Mouse (Mus musculus) lung, embryonic 15.5 days (tissue): ENCODE data around the gene Chd6. TPM values are rescaled to one million over a fixed set of nuclear protein-coding genes. Genes with fewer than 3 reads are reported as not detected.

ENCODE experiments used
- ATAC-seq: fragments of 200-750 bp; cut with Nextera tagmentation; 2 replicates; pipeline ENCODE4 v1.8.0; 2017; ENCODE audit warnings: moderate number of reproducible peaks, borderline replicate concordance; ENCODE audit not compliant: low FRiP score, low TSS enrichment; ENCODE audit errors: extremely low read depth
- H3K27ac ChIP-seq: fragments of 300-500 bp; sonication (generic); 2 replicates; pipeline ENCODE4 v1.5.1; 2015; ENCODE audit warnings: moderate library complexity, mild to moderate bottlenecking, inconsistent platforms
- H3K27me3 ChIP-seq: fragments of 300-500 bp; sonication (generic); 2 replicates; pipeline ENCODE4 v1.6.1; 2015; ENCODE audit warnings: inconsistent platforms
- H3K36me3 ChIP-seq: fragments of 300-500 bp; sonication (generic); 2 replicates; pipeline ENCODE4 v1.6.1; 2015; ENCODE audit warnings: inconsistent platforms
- H3K4me1 ChIP-seq: fragments of 300-500 bp; sonication (generic); 2 replicates; pipeline ENCODE4 v1.6.1; 2015; ENCODE audit warnings: inconsistent platforms
- H3K4me2 ChIP-seq: fragments of 300-500 bp; sonication (generic); 2 replicates; pipeline ENCODE4 v1.6.1; 2015; ENCODE audit warnings: inconsistent platforms, mild to moderate bottlenecking, moderate library complexity
- H3K4me3 ChIP-seq: fragments of 300-500 bp; sonication (generic); 2 replicates; pipeline ENCODE4 v1.5.1; 2015; ENCODE audit warnings: mild to moderate bottlenecking, inconsistent platforms
- H3K9ac ChIP-seq: fragments of 300-500 bp; sonication (generic); 2 replicates; pipeline ENCODE4 v1.6.1; 2015; ENCODE audit warnings: inconsistent platforms
- H3K9me3 ChIP-seq: fragments of 300-500 bp; sonication (generic); 2 replicates; pipeline ENCODE4 v1.6.1; 2016; ENCODE audit warnings: inconsistent platforms
- WGBS: fragments of 180-500 bp; shearing (Covaris S2); methylation state at CpG from one replicate; pipeline ENCODE4 v1.1.7; 2015; 5-methylcytosine and 5-hydroxymethylcytosine counted together
- polyA plus RNA-seq: library from polyadenylated mRNA; unstranded; fragments of >200 nt; fragmentation: Nextera tagmentation; extraction: Ambion mirVana; gene quantifications from 2 replicates; pipeline ENCODE4 v1.2.1, GENCODE M21; 2015

Gene Chd6
- polyA plus RNA-seq, 1 experiment from 2014 or later, result 32.8 TPM

DNA sequence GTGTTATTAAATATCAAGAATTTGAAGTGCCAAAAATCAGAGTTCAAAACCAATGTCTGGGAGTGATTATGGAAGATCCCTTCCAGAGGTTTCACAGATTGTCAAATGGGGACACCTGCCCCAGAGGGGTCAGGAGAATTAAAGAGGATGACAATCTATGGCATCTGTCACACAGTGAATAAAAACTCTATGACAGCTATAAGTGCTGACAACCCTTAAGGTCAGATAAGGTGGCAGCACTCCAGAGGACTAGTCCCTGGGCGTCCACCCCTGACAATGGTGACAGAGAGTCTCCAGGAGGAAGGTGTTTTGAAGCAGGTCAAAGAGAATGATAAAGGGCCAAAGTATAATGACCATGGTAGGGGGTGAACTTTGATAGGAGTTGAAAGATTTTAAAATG is 44.0 kb downstream of the Chd6 start:
- 44% methylated on average over 1 of the region's 1 CpGs for WGBS
- H3K4me3 ChIP-seq, result no peak overlapping the region
- H3K4me2 ChIP-seq, result no peak overlapping the region
- 0 out of 2 replicates have a peak, but pooled peaks cover 4% of the 10 kb centered on the region for H3K4me1 ChIP-seq
- no peaks in the 10 kb centered on the region for H3K27me3 ChIP-seq
- H3K9me3 ChIP-seq, result no peaks in the 10 kb centered on the region
- H3K9ac ChIP-seq, result no peak overlapping the region
- no peak overlapping the region for H3K27ac ChIP-seq
- H3K36me3 ChIP-seq, result peaks cover 4% of the 10 kb centered on the region; the same call in 1 of the 2 replicates
- no peak for ATAC-seq

GRCm38 (mm10) chr2:161058841-161059240 is 50.0 kb downstream of the Chd6 start:
- no peak for ATAC-seq
- 83% methylated on average over 4 of the region's 4 CpGs for WGBS
- H3K4me1 ChIP-seq, result no peaks in the 10 kb centered on the region
- no peaks in the 10 kb centered on the region for H3K27me3 ChIP-seq
- no peak overlapping the region for H3K9ac ChIP-seq
- H3K4me2 ChIP-seq, result no peak overlapping the region
- no peak overlapping the region for H3K4me3 ChIP-seq
- H3K27ac ChIP-seq, result no peak overlapping the region
- no peaks in the 10 kb centered on the region for H3K36me3 ChIP-seq
- H3K9me3 ChIP-seq, result no peaks in the 10 kb centered on the region

DNA sequence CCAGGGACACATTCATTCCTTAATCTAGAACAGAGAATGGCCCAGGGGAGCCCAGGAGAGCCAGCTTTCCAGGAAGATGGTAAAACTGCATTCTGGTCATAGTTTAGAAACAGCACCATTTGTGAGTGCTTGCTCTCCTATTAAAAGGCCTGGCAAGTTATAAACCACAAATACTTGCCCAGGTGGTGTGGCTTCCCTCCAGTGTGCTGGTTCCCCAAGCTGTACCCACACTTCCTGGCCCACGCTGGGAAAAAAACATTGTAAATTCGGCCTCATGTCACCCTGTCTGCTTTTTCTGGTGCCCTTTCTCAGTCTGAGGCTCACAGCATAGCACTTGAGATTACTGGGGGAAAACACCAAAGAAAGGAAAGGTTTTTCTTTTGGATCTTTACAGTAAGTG is 55.1 kb downstream of the Chd6 start:
- no peak overlapping the region for H3K4me2 ChIP-seq
- H3K27me3 ChIP-seq, result no peaks in the 10 kb centered on the region
- WGBS, result 83% methylated on average over 2 of the region's 2 CpGs
- H3K4me1 ChIP-seq, result peaks cover 1% of the 10 kb centered on the region; the same call in 1 of the 2 replicates
- peaks cover 14% of the 10 kb centered on the region for H3K36me3 ChIP-seq
- H3K9me3 ChIP-seq, result no peaks in the 10 kb centered on the region
- H3K9ac ChIP-seq, result no peak overlapping the region
- no peak overlapping the region for H3K4me3 ChIP-seq
- no peak for ATAC-seq
- no peak overlapping the region for H3K27ac ChIP-seq

- H3K27me3 ChIP-seq, result no peaks in the 10 kb centered on the region
- no peak overlapping the region for H3K9ac ChIP-seq
- H3K4me1 ChIP-seq, result peaks cover 4% of the 10 kb centered on the region; the same call in 1 of the 2 replicates
- WGBS, result 93% methylated on average over 5 of the region's 5 CpGs
- no peak overlapping the region for H3K27ac ChIP-seq
- no peak for ATAC-seq
- peaks cover 14% of the 10 kb centered on the region for H3K36me3 ChIP-seq
- no peak overlapping the region for H3K4me3 ChIP-seq
- no peak overlapping the region for H3K4me2 ChIP-seq
- H3K9me3 ChIP-seq, result no peaks in the 10 kb centered on the region
These were observed 56.7 kb downstream of the Chd6 start for GRCm38 (mm10) chr2:161052175-161052574.

GRCm38 (mm10) chr2:161049426-161049825 is 59.4 kb downstream of the Chd6 start:
- no peak overlapping the region for H3K27ac ChIP-seq
- H3K27me3 ChIP-seq, result no peaks in the 10 kb centered on the region
- H3K4me3 ChIP-seq, result no peak overlapping the region
- 55% methylated on average over 6 of the region's 6 CpGs for WGBS
- ATAC-seq, result no peak
- peaks cover 4% of the 10 kb centered on the region; the same call in 1 of the 2 replicates for H3K4me1 ChIP-seq
- no peak overlapping the region for H3K4me2 ChIP-seq
- no peaks in the 10 kb centered on the region for H3K9me3 ChIP-seq
- H3K9ac ChIP-seq, result no peak overlapping the region
- H3K36me3 ChIP-seq, result peaks cover 23% of the 10 kb centered on the region

- Histone ChIP-seq H3K27me3 (no peaks in the 10 kb centered on the region), H3K9me3 (no peaks in the 10 kb centered on the region), H3K9ac (no peak overlapping the region), H3K27ac (no peak overlapping the region), H3K36me3 (peaks cover 30% of the 10 kb centered on the region), H3K4me1 (peaks cover 5% of the 10 kb centered on the region; the same call in 1 of the 2 replicates), H3K4me2 (no peak overlapping the region), H3K4me3 (no peak overlapping the region)
- 84% methylated on average over 8 of the region's 8 CpGs for WGBS
- ATAC-seq, result no peak
These were observed 64.2 kb downstream of the Chd6 start for GRCm38 (mm10) chr2:161044492-161045201.

GRCm38 (mm10) chr2:161042874-161043273 is 66.0 kb downstream of the Chd6 start:
- Histone ChIP-seq H3K27ac (no peak overlapping the region), H3K36me3 (peaks cover 48% of the 10 kb centered on the region), H3K9ac (no peak overlapping the region), H3K4me3 (no peak overlapping the region), H3K4me2 (no peak overlapping the region), H3K4me1 (peaks cover 4% of the 10 kb centered on the region; the same call in 1 of the 2 replicates), H3K27me3 (no peaks in the 10 kb centered on the region), H3K9me3 (no peaks in the 10 kb centered on the region)
- 59% methylated on average over 3 of the region's 3 CpGs for WGBS
- no peak for ATAC-seq

DNA sequence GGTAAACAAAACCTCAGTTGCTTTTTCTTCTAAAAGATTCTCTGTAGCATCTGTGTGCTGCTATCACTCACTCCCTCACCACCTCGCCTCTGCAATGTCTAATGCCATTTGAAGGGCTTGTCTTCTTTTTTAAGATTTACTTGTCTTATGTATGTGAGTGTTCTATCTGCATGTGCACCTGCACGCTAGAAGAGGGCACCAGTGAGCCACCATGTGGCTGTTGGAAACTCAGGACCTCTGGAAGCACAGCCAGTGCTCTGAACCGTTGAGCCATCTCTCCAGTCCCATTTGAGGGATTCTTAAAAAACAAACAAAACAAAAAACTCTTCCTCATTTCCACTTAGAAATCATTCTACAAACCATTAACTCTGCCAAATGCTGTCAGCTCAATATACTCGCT is 68.1 kb downstream of the Chd6 start:
- peaks cover 14% of the 10 kb centered on the region for H3K4me1 ChIP-seq
- no peak overlapping the region for H3K27ac ChIP-seq
- no peak overlapping the region for H3K4me2 ChIP-seq
- WGBS, result 76% methylated on average over 4 of the region's 4 CpGs
- no peaks in the 10 kb centered on the region for H3K27me3 ChIP-seq
- no peak overlapping the region for H3K4me3 ChIP-seq
- H3K9me3 ChIP-seq, result no peaks in the 10 kb centered on the region
- no peak overlapping the region for H3K9ac ChIP-seq
- ATAC-seq, result no peak
- H3K36me3 ChIP-seq, result peaks cover 56% of the 10 kb centered on the region

GRCm38 (mm10) chr2:161037766-161038165 is 71.1 kb downstream of the Chd6 start:
- H3K9ac ChIP-seq, result no peak overlapping the region
- peak; percentile 97 for ATAC-seq
- H3K36me3 ChIP-seq, result peaks cover 51% of the 10 kb centered on the region
- 46% methylated on average over 3 of the region's 3 CpGs for WGBS
- no peak overlapping the region for H3K4me2 ChIP-seq
- H3K4me3 ChIP-seq, result no peak overlapping the region
- peak overlapping the region; percentile 86 for H3K27ac ChIP-seq
- H3K27me3 ChIP-seq, result no peaks in the 10 kb centered on the region
- no peaks in the 10 kb centered on the region for H3K9me3 ChIP-seq
- peaks cover 19% of the 10 kb centered on the region for H3K4me1 ChIP-seq

DNA sequence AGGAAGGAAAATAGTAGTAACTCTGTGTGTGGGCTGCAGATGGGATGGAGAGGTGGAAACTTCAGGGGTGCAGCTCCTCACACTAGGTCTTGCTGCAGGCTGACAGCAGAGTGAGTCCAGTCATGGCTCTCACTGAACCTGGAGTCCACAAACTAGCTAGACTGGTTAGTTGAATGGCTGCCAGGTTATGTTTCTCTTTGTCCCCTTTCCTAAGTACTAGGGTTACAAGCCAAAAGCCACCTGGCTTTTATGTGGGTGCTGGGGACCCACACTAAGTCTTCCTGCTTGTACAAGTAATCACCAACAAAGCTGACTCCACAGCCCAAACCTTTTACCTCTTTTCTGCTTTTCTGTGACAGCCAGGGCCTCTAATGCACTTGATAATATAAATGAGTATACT is 75.7 kb downstream of the Chd6 start:
- H3K9me3 ChIP-seq, result no peaks in the 10 kb centered on the region
- no peaks in the 10 kb centered on the region for H3K27me3 ChIP-seq
- H3K4me2 ChIP-seq, result no peak overlapping the region
- no peak for ATAC-seq
- H3K9ac ChIP-seq, result no peak overlapping the region
- no peak overlapping the region for H3K4me3 ChIP-seq
- peaks cover 41% of the 10 kb centered on the region for H3K36me3 ChIP-seq
- H3K4me1 ChIP-seq, result peaks cover 18% of the 10 kb centered on the region
- H3K27ac ChIP-seq, result no peak overlapping the region

DNA sequence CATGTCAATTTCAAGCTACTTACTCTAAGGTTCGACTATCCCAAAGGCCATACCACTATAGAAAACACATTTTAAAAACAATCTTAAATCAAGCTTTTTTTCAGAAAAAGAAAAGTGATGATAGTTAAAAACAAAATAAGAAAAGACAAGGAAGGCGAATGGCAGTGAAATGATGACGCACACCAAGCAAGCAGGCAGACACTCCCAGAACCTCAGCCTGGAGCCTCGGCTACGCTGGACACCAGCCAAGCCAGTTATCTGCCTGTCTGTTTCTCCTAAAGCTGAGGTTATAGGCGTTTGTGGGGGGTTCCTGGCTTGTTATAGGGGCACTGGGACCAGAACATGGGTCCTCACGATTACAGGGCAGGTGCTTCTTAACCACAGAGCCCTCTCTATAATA is 76.5 kb downstream of the Chd6 start:
- WGBS, result 63% methylated on average over 7 of the region's 7 CpGs
- H3K27me3 ChIP-seq, result no peaks in the 10 kb centered on the region
- ATAC-seq, result no peak
- H3K36me3 ChIP-seq, result peaks cover 40% of the 10 kb centered on the region
- no peak overlapping the region for H3K4me3 ChIP-seq
- no peak overlapping the region for H3K27ac ChIP-seq
- H3K4me1 ChIP-seq, result peaks cover 17% of the 10 kb centered on the region
- no peaks in the 10 kb centered on the region for H3K9me3 ChIP-seq
- H3K4me2 ChIP-seq, result no peak overlapping the region
- no peak overlapping the region for H3K9ac ChIP-seq

- Histone ChIP-seq H3K9me3 (no peaks in the 10 kb centered on the region), H3K4me2 (no peak overlapping the region), H3K4me3 (no peak overlapping the region), H3K4me1 (no peaks in the 10 kb centered on the region), H3K27ac (no peak overlapping the region), H3K9ac (no peak overlapping the region), H3K36me3 (peaks cover 62% of the 10 kb centered on the region), H3K27me3 (no peaks in the 10 kb centered on the region)
- no peak for ATAC-seq
- 84% methylated on average over 1 of the region's 1 CpGs for WGBS
These were observed 84.3 kb downstream of the Chd6 start for GRCm38 (mm10) chr2:161024606-161025005.
